Mouse (Mus musculus): Measurements from ENCODE around the gene Zfp777. TPM values are rescaled to one million over a fixed set of nuclear protein-coding genes. Genes with fewer than 3 reads are reported as not detected.
A peak's percentile ranks its signal among the peaks of the same experiment; 100 is the strongest.

Zfp777 gene
- polyA plus RNA-seq, 2 experiments: 1.5 to 3.6 TPM

GRCm38 (mm10) chr6:48052136-48052535 lies 3.4 kb upstream of the Zfp777 start:
- Histone ChIP-seq H3K9me3 (ENCODE audit: control insufficient read depth, low read length) (no peaks in the 10 kb centered on the region), H3K27me3 (ENCODE audit: control insufficient read depth, insufficient read depth, low read length) (peaks cover 3% of the 10 kb centered on the region; the same call in 1 of the 2 replicates), H3K4me1 (replicated peaks; ENCODE audit: control insufficient read depth in 2 of 2, insufficient read depth in 2 of 2, low read length in 1 of 2) (peaks cover 0 to 2% of the 10 kb centered on the region in 2 experiments; a peak in 1 of 4 replicates), H3K9ac (replicated peaks) (no peak overlapping the region), H3K4me2 (ENCODE audit: low read depth) (no peak overlapping the region), H3K36me3 (replicated peaks; ENCODE audit: control insufficient read depth, insufficient read depth, low read depth) (no peaks in the 10 kb centered on the region), H3K27ac (no peak overlapping the region), H3K4me3 (ENCODE audit: insufficient read depth in 1 of 2, low read depth in 2 of 2, low read length in 2 of 2) (no peak overlapping the region)
- ATAC-seq (ENCODE audit: insufficient read depth): no peak
- no peak for DNase-seq (ENCODE audit: low read depth in 3 of 3, low spot score in 3 of 3)
- 65% methylated on average over 6 of the region's 6 CpGs for WGBS (ENCODE audit: insufficient replicate concordance)
- TF ChIP-seq EP300 (IDR thresholded peaks at IDR 0.05; ENCODE audit: low read depth) (no peak), CTCF (IDR thresholded peaks at IDR 0.05; ENCODE audit: low read depth) (no peak)

- Histone ChIP-seq H3K4me1 (replicated peaks; ENCODE audit: control insufficient read depth in 2 of 2, insufficient read depth in 2 of 2, low read length in 1 of 2) (peaks cover 0 to 3% of the 10 kb centered on the region in 2 experiments; a peak in 1 of 4 replicates), H3K4me2 (ENCODE audit: low read depth) (no peak overlapping the region), H3K36me3 (replicated peaks; ENCODE audit: control insufficient read depth, insufficient read depth, low read depth) (no peaks in the 10 kb centered on the region), H3K9me3 (ENCODE audit: control insufficient read depth, low read length) (no peaks in the 10 kb centered on the region), H3K9ac (replicated peaks) (no peak overlapping the region), H3K4me3 (ENCODE audit: insufficient read depth in 1 of 2, low read depth in 2 of 2, low read length in 2 of 2) (no peak overlapping the region), H3K27ac (no peak overlapping the region), H3K27me3 (ENCODE audit: control insufficient read depth, insufficient read depth, low read length) (peaks cover 3% of the 10 kb centered on the region; the same call in 1 of the 2 replicates)
- no peak for DNase-seq (ENCODE audit: low read depth in 3 of 3, low spot score in 3 of 3)
- TF ChIP-seq CTCF (IDR thresholded peaks at IDR 0.05; ENCODE audit: low read depth) (no peak), EP300 (IDR thresholded peaks at IDR 0.05; ENCODE audit: low read depth) (no peak)
- WGBS (ENCODE audit: insufficient replicate concordance): 47% methylated on average over 2 of the region's 2 CpGs
- ATAC-seq (ENCODE audit: insufficient read depth): no peak
These were observed 3.0 kb upstream of the Zfp777 start for GRCm38 (mm10) chr6:48051666-48052065.

GRCm38 (mm10) chr6:48049273-48050065 lies 758 bp upstream of the Zfp777 start:
- Histone ChIP-seq H3K4me1 (replicated peaks; ENCODE audit: control insufficient read depth in 2 of 2, insufficient read depth in 2 of 2, low read length in 1 of 2) (peaks cover 0 to 4% of the 10 kb centered on the region in 2 experiments; a peak in 1 of 4 replicates), H3K9me3 (ENCODE audit: control insufficient read depth, low read length) (no peaks in the 10 kb centered on the region), H3K4me2 (ENCODE audit: low read depth) (peak overlapping the region; percentile 76), H3K9ac (replicated peaks) (peak overlapping the region; percentile 68), H3K27me3 (ENCODE audit: control insufficient read depth, insufficient read depth, low read length) (peaks cover 3% of the 10 kb centered on the region; the same call in 1 of the 2 replicates), H3K4me3 (ENCODE audit: insufficient read depth in 1 of 2, low read depth in 2 of 2, low read length in 2 of 2) (peak overlapping the region; percentile 55 to 80), H3K36me3 (replicated peaks; ENCODE audit: control insufficient read depth, insufficient read depth, low read depth) (no peaks in the 10 kb centered on the region; the same call in 1 of the 2 replicates), H3K27ac (no peak overlapping the region)
- TF ChIP-seq EP300 (IDR thresholded peaks at IDR 0.05; ENCODE audit: low read depth): no peak
- TF ChIP-seq CTCF (IDR thresholded peaks at IDR 0.05; ENCODE audit: low read depth): no peak
- WGBS (ENCODE audit: insufficient replicate concordance): 37% methylated on average over 9 of the region's 9 CpGs
- ATAC-seq (ENCODE audit: insufficient read depth) (no peak), DNase-seq (ENCODE audit: low read depth in 3 of 3, low spot score in 3 of 3) (no peak)

GRCm38 (mm10) chr6:48047450-48048351 lies 1.0 kb downstream of the Zfp777 start:
- peaks cover 0 to 4% of the 10 kb centered on the region in 2 experiments; a peak in 1 of 4 replicates for H3K4me1 ChIP-seq (replicated peaks; ENCODE audit: control insufficient read depth in 2 of 2, insufficient read depth in 2 of 2, low read length in 1 of 2)
- ATAC-seq (ENCODE audit: insufficient read depth) (peak; percentile 61), DNase-seq (ENCODE audit: low read depth in 3 of 3, low spot score in 3 of 3) (no peak)
- peak overlapping the region; percentile 68 for H3K9ac ChIP-seq (replicated peaks)
- under 1% methylated on average over 99 of the region's 150 CpGs for WGBS (ENCODE audit: insufficient replicate concordance)
- TF ChIP-seq EP300 (IDR thresholded peaks at IDR 0.05; ENCODE audit: low read depth) (no peak), CTCF (IDR thresholded peaks at IDR 0.05; ENCODE audit: low read depth) (no peak)
- peaks cover 3% of the 10 kb centered on the region; the same call in 1 of the 2 replicates for H3K27me3 ChIP-seq (ENCODE audit: control insufficient read depth, insufficient read depth, low read length)
- peaks cover 5% of the 10 kb centered on the region for H3K36me3 ChIP-seq (replicated peaks; ENCODE audit: control insufficient read depth, insufficient read depth, low read depth)
- no peak overlapping the region for H3K27ac ChIP-seq
- H3K9me3 ChIP-seq (ENCODE audit: control insufficient read depth, low read length): no peaks in the 10 kb centered on the region
- peak overlapping the region; percentile 55 to 80 for H3K4me3 ChIP-seq (ENCODE audit: insufficient read depth in 1 of 2, low read depth in 2 of 2, low read length in 2 of 2)
- peak overlapping the region; percentile 76 for H3K4me2 ChIP-seq (ENCODE audit: low read depth)

All from liver, embryonic 14.5 days (tissue).